Mouse (Mus musculus) stomach, embryonic 14.5 days (tissue): ENCODE measurements around the gene Cphx3. TPM values are rescaled to one million over a fixed set of nuclear protein-coding genes. Genes with fewer than 3 reads are reported as not detected.
"Not testable (repeated sequence)": the region's sequence is repeated elsewhere in the genome, so short reads cannot be mapped to it uniquely, and the experiment has no call there.

Experiments
- ATAC-seq: fragments of 200-750 bp; cut with Nextera tagmentation; 2 replicates; pipeline ENCODE4 v1.8.0; 2017; ENCODE audit warnings: low read depth, moderate TSS enrichment; ENCODE audit not compliant: insufficient number of reproducible peaks, insufficient read depth, low FRiP score
- H3K27ac ChIP-seq: fragments of 300-500 bp; sonication (generic); 2 replicates; pipeline ENCODE4 v1.5.1; 2014; ENCODE audit warnings: mild to moderate bottlenecking, low read length, moderate library complexity, mixed read lengths
- H3K27me3 ChIP-seq: fragments of 300-500 bp; sonication (generic); 2 replicates; pipeline ENCODE4 v1.6.1; 2014; ENCODE audit warnings: low read length, control low read depth, mixed read lengths; ENCODE audit not compliant: control insufficient read depth, insufficient read depth
- H3K36me3 ChIP-seq: fragments of 300-500 bp; sonication (generic); 2 replicates; pipeline ENCODE4 v1.6.1; 2014; ENCODE audit warnings: mild to moderate bottlenecking, control low read depth, low read length, moderate library complexity, mixed read lengths; ENCODE audit not compliant: control insufficient read depth, insufficient read depth
- H3K4me1 ChIP-seq: fragments of 300-500 bp; sonication (generic); 2 replicates; pipeline ENCODE4 v1.6.1; 2014; ENCODE audit warnings: low read length, control low read depth, mixed read lengths; ENCODE audit not compliant: control insufficient read depth, insufficient read depth
- H3K4me2 ChIP-seq: fragments of 300-500 bp; sonication (generic); replicated peaks from 2 replicates; pipeline ENCODE4 v1.6.1; 2014; ENCODE audit warnings: low read depth, low read length, control low read depth
- H3K4me3 ChIP-seq: fragments of 300-500 bp; sonication (generic); 2 replicates; pipeline ENCODE4 v1.5.1; 2014; ENCODE audit warnings: low read depth, low read length, control low read depth
- H3K9ac ChIP-seq: fragments of 300-500 bp; sonication (generic); replicated peaks from 2 replicates; pipeline ENCODE4 v1.6.1; 2014; ENCODE audit warnings: low read depth, mild to moderate bottlenecking, control low read depth, low read length, moderate library complexity, mixed read lengths
- H3K9me3 ChIP-seq: fragments of 300-500 bp; sonication (generic); 2 replicates; pipeline ENCODE4 v1.6.1; 2016; ENCODE audit warnings: low read depth, low read length, control low read depth; ENCODE audit not compliant: control insufficient read depth
- WGBS: fragments of 180-500 bp; shearing (Covaris S2); extraction: QIAGEN DNeasy Blood & Tissue Kit; methylation state at CpG from one replicate; pipeline ENCODE4 v1.1.7; 2014; 5-methylcytosine and 5-hydroxymethylcytosine counted together
- polyA plus RNA-seq: library from polyadenylated mRNA; unstranded; fragments of >200 nt; fragmentation: Nextera tagmentation; extraction: Ambion mirVana; gene quantifications from 2 replicates; pipeline ENCODE4 v1.2.1, GENCODE M21; 2014

Cphx3 gene
- polyA plus RNA-seq = not detected in 2 replicates

DNA sequence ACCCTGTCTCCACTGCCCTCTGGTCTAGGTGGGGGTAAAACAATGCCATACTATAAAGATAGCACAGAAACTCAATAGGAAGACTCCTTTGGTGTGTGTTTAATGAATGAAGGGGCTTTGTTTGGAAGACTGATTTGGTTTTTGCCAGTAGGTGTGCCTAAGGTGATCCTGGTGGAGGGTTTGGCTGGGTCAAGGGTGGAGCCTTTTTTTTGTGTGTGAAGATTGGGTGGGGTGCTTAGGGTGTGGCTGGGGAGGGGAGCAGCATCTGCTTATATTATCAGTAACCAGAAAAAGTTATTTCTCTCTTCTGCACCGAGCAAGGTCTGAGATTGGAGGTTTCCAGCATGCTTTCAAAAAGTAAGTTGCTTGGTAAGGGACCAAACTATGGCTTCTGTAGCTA, at the start of gene Cphx3:
TSS of gene Cphx3 (plus strand) at position 301 of the 400 bp plus-strand sequence.
- not testable (repeated sequence) for ATAC-seq, H3K4me1 ChIP-seq, H3K4me3 ChIP-seq, H3K27ac ChIP-seq, H3K9ac ChIP-seq, H3K36me3 ChIP-seq, H3K27me3 ChIP-seq, H3K9me3 ChIP-seq, H3K4me2 ChIP-seq
- WGBS = no CpG with 5 or more reads among the region's 1 CpGs

DNA sequence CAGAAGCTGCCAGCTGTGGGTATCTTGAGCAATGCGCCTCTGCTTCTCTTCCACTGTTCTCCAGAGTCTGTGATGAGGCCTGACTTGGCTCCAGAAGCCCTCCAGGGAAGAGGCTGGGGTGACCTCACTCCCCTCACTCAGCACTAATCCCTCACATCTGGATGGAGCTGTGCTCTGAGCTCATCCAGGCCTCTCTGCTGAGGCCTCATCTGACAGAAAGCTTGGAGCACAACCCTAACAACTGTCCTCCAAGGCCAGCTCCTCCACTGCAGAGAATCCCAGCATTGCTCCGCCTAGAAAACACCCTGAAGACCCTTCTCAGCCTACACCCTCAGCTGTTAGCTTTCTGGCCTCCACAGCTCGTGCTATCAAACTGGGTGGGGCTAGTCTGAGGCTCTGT, 47.7 kb upstream of the Cphx3 start:
- not testable (repeated sequence) for H3K9ac ChIP-seq, H3K4me2 ChIP-seq, H3K4me1 ChIP-seq, H3K4me3 ChIP-seq, H3K27ac ChIP-seq, H3K9me3 ChIP-seq, H3K36me3 ChIP-seq, H3K27me3 ChIP-seq
- WGBS = no CpG with 5 or more reads among the region's 3 CpGs
- peak; percentile 83; the same call in 1 of the 2 replicates for ATAC-seq

DNA sequence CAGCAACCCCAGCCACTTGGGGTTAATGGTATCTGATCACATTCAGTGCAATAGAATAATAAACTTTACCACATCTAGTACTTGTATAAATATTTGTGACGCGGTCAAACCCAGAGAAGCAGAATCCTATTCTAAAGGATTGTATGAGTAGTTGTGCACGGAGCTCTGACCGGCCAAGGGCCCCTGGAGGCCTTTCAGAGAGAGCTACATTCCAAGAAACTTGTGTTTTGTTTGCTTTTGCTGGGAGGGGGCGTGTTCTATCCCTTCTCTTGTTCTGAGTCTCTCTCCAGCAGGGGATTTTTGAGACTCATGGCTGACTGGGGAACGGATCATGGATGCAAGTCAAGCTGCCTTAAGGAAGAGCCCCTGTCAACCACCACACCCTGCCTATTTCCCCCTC, 46.7 kb upstream of the Cphx3 start:
- H3K27me3 ChIP-seq, H3K4me2 ChIP-seq, H3K9ac ChIP-seq, ATAC-seq, H3K27ac ChIP-seq, H3K4me1 ChIP-seq, H3K4me3 ChIP-seq, H3K36me3 ChIP-seq, H3K9me3 ChIP-seq: not testable (repeated sequence)
- WGBS = no CpG with 5 or more reads among the region's 6 CpGs

DNA sequence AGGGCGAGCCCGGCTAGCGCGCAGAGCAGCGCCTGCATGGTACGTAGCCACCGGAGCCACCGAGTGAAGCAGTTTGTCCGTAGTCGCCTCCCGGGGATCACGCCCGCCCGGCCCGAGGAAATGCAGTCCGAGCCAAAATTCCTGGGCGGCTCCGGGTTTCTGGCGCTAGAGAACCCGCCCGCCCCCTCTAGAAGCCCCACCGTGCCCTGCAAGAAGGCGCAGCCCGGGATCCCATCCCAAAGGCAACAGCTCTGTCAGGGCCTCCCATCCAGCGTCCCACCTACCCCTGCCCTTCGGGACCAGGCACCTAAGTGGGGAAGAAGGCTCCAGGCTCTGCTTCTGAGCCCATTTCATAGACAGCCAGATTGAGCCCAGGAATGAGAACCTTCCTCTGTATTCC, 39.5 kb upstream of the Cphx3 start, which contains the start of gene Gm9780:
TSS of gene Gm9780 (minus strand) at position 101 of the 400 bp plus-strand sequence.
- H3K9ac ChIP-seq, H3K4me3 ChIP-seq, H3K27me3 ChIP-seq, H3K4me1 ChIP-seq, H3K36me3 ChIP-seq, H3K27ac ChIP-seq, H3K4me2 ChIP-seq, ATAC-seq, H3K9me3 ChIP-seq: not testable (repeated sequence)
- WGBS = no CpG with 5 or more reads among the region's 26 CpGs

DNA sequence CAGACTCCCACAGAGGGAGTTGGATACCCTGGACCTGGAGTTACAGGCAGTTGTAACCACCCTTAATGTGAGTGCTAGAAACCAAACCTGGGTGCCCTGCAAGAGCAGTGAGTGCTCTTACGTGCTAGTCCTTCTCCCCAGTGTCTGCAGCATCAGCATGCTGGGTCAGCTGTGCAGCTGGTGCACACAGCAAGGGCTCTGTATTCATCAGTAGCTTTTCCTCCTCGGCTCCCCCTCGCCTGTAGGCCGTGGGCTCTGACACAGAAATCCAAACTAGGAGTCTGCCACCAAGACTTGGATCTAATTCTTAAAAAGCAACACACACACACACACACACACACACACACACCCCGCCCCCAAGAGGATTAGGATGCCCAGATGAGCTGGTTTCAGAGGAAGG, 37.1 kb upstream of the Cphx3 start:
- not testable (repeated sequence) for H3K4me3 ChIP-seq, H3K9ac ChIP-seq, H3K9me3 ChIP-seq, H3K4me1 ChIP-seq, H3K4me2 ChIP-seq, H3K27ac ChIP-seq, H3K27me3 ChIP-seq, H3K36me3 ChIP-seq, ATAC-seq
- WGBS = no CpG with 5 or more reads among the region's 5 CpGs

DNA sequence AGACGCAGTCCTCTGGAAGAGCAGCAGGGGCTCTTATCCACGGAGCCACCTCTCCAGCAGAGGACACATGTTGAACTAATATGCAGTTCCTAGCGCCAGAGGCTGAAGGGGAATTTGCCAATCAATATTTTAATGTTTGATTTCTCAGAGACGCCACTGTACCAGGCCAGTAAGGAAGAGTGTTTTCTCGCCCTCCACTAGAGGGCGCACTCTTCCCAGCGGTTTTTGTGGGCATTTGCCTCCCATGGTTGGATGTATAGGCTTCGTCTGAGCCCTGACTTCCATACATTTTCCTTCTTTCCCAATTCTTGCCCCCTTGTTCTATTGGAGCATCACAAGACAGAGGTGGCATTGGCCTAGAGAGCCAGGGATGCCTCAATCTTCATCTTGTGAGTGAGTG, 35.1 kb upstream of the Cphx3 start:
- not testable (repeated sequence) for H3K9me3 ChIP-seq, H3K4me3 ChIP-seq, ATAC-seq, H3K4me1 ChIP-seq, H3K27ac ChIP-seq, H3K9ac ChIP-seq, H3K27me3 ChIP-seq, H3K36me3 ChIP-seq, H3K4me2 ChIP-seq
- WGBS = no CpG with 5 or more reads among the region's 8 CpGs

DNA sequence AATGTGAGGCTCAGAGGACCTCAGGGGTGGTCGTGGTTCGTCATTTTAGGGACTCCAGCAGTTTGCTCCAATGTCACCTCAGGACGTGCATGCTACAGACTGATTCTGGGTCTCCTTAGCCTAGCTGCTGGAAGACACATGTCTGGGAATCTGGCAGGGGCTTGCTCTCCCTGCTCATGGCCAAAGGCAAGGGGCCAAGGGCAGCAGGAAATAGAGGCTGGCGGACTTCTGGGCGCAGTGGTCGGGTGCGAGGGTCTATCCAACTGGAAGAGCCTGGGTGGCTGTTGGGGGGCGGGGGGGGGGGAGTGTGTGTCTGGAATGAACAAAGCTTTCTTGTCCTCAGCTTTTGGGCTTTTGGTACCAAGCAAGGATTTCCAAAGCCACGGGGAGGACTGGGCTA, 33.3 kb upstream of the Cphx3 start:
- not testable (repeated sequence) for H3K4me1 ChIP-seq, H3K27me3 ChIP-seq, H3K4me3 ChIP-seq, ATAC-seq, H3K36me3 ChIP-seq, H3K4me2 ChIP-seq, H3K27ac ChIP-seq, H3K9me3 ChIP-seq, H3K9ac ChIP-seq
- no CpG with 5 or more reads among the region's 9 CpGs for WGBS

DNA sequence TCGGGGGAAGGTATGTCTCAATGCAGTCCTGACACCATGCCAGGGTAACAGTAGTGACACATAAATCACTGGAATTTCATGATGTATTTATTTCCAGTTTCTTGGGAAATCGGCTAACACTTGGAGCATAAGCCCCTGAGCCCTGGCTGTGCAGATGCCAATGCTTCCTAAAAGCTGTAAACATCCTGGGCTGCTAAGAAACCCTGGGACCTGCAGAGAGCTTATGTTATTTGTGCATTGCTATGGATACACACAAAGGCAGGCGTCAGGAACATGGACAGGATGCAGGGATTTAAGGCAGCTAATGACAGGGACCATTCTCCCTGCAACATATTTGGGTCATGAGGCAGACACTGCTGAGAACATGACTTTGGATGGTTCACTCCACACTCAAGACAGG, 23.9 kb upstream of the Cphx3 start:
- H3K9ac ChIP-seq, H3K27me3 ChIP-seq, H3K4me3 ChIP-seq, H3K36me3 ChIP-seq, H3K27ac ChIP-seq, H3K4me1 ChIP-seq, ATAC-seq, H3K9me3 ChIP-seq, H3K4me2 ChIP-seq: not testable (repeated sequence)
- no CpG with 5 or more reads among the region's 3 CpGs for WGBS

DNA sequence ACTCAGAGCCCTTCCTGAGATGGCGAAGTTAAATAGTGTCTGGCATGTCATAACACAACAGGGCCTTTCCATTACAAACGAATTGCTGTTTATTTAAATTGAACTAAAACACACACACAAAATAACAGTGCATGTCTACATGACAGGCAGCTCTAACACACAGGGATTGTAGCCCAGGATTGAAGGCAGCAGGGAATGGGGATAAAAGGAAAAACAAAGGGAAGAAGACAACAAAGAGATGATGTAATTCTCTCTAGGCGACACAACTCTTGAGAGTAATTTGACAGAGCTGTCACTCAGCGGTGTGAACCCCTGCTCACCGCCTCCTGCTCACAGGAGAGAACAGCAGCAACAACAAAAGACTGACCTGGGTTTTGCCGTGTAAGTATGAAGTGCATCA, 22.7 kb upstream of the Cphx3 start:
- not testable (repeated sequence) for H3K4me3 ChIP-seq, H3K27me3 ChIP-seq, H3K27ac ChIP-seq, ATAC-seq, H3K4me2 ChIP-seq, H3K9ac ChIP-seq, H3K36me3 ChIP-seq, H3K9me3 ChIP-seq, H3K4me1 ChIP-seq
- no CpG with 5 or more reads among the region's 6 CpGs for WGBS
